Mouse (Mus musculus): ENCODE measurements around the gene Trappc10.

- TF ChIP-seq POLR2A (IDR thresholded peaks at IDR 0.05; ENCODE audit: extremely low read depth, insufficient read depth, low read length): no peak
- TF ChIP-seq CTCF (IDR thresholded peaks at IDR 0.05; ENCODE audit: extremely low read depth, insufficient read depth, low read length): no peak
These were observed 40.4 kb upstream of the Trappc10 start for GRCm38 (mm10) chr10:78284812-78285211.

All from cortical plate, adult 2 months (tissue).